Mouse (Mus musculus) forebrain, embryonic 15.5 days (tissue): ENCODE results near the gene Srebf2. TPM values are rescaled to one million over a fixed set of nuclear protein-coding genes. Genes with fewer than 3 reads are reported as not detected.
"Not testable (repeated sequence)": the region's sequence is repeated elsewhere in the genome, so short reads cannot be mapped to it uniquely, and the experiment has no call there.

Source experiments
- ATAC-seq: fragments of 200-750 bp; cut with Nextera tagmentation; replicated peaks from 2 replicates; pipeline ENCODE4 v1.8.0; 2017; ENCODE audit warnings: mild to moderate bottlenecking, moderate TSS enrichment, moderate library complexity
- H3K27ac ChIP-seq: fragments of 300-500 bp; sonication (generic); replicated peaks from 2 replicates; pipeline ENCODE4 v1.5.1; 2015; ENCODE audit warnings: mild to moderate bottlenecking, inconsistent platforms
- H3K27me3 ChIP-seq: fragments of 300-500 bp; sonication (generic); 2 replicates; pipeline ENCODE4 v1.6.1; 2015; ENCODE audit warnings: inconsistent platforms
- H3K36me3 ChIP-seq: fragments of 300-500 bp; sonication (generic); 2 replicates; pipeline ENCODE4 v1.6.1; 2015; ENCODE audit warnings: mild to moderate bottlenecking, inconsistent platforms
- H3K4me1 ChIP-seq: fragments of 300-500 bp; sonication (generic); 2 replicates; pipeline ENCODE4 v1.6.1; 2015; ENCODE audit warnings: inconsistent platforms
- H3K4me2 ChIP-seq: fragments of 300-500 bp; sonication (generic); replicated peaks from 2 replicates; pipeline ENCODE4 v1.6.1; 2015; ENCODE audit warnings: mild to moderate bottlenecking, inconsistent platforms
- H3K4me3 ChIP-seq: fragments of 300-500 bp; sonication (generic); 2 replicates; pipeline ENCODE4 v1.5.1; 2015; ENCODE audit warnings: mild to moderate bottlenecking, inconsistent platforms
- H3K9ac ChIP-seq: fragments of 300-500 bp; sonication (generic); replicated peaks from 2 replicates; pipeline ENCODE4 v1.6.1; 2015; ENCODE audit warnings: mild to moderate bottlenecking, inconsistent platforms
- H3K9me3 ChIP-seq: fragments of 300-500 bp; sonication (generic); 2 replicates; pipeline ENCODE4 v1.6.1; 2016; ENCODE audit warnings: inconsistent platforms
- WGBS: fragments of 180-500 bp; shearing (Covaris S2); methylation state at CpG from one replicate; pipeline ENCODE4 v1.1.7; 2015; ENCODE audit warnings: mixed read lengths; 5-methylcytosine and 5-hydroxymethylcytosine counted together
- polyA plus RNA-seq: library from polyadenylated mRNA; unstranded; fragments of >200 nt; fragmentation: Nextera tagmentation; extraction: Ambion mirVana; gene quantifications from 2 replicates; pipeline ENCODE4 v1.2.1, GENCODE M21; 2015

Gene Srebf2
- polyA plus RNA-seq = 223 and 225 TPM in 2 replicates

GRCm38 (mm10) chr15:82146770-82147610 lies at the start of gene Srebf2:
Gene Srebf2 (plus strand): TSS chr15:82147181.
- peak within 1 kb of the TSS; percentile 78 for H3K4me2 ChIP-seq
- ATAC-seq = peak; percentile 98
- WGBS = under 1% methylated on average over 78 of the region's 79 CpGs
- peak within 1 kb of the TSS; percentile 99 for H3K27ac ChIP-seq
- no peaks in the 10 kb centered on the region for H3K36me3 ChIP-seq
- H3K4me1 ChIP-seq = peaks cover 60% of the 10 kb centered on the region
- H3K4me3 ChIP-seq = peak within 1 kb of the TSS; percentile 66
- H3K9me3 ChIP-seq = no peaks in the 10 kb centered on the region
- H3K27me3 ChIP-seq = no peaks in the 10 kb centered on the region
- H3K9ac ChIP-seq = peak within 1 kb of the TSS; percentile 71

- no peak for ATAC-seq
- 17% methylated on average over 8 of the region's 8 CpGs for WGBS
Measured at GRCm38 (mm10) chr15:82106953-82107555, 39.9 kb upstream of the Srebf2 start.

DNA sequence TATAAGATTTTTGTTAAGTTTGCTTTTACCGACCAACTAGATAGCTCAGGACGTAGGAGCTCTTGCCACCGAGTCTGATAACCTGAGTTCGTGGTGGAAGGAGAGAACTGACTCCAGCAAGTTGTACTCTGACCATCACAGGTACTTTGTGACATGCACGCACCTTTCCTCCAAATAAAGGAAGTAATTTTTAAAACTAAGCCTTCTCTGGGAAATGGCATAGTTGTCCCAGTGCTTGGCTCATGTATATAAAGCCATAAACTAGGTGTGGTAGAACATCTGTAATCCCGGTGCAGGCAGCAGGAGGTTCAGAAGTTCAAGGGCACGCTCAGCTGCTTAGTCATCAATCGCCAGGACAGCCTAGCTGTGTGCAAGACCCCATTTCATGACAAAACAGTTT lies 26.4 kb upstream of the Srebf2 start:
- Histone ChIP-seq H3K27ac (no peak overlapping the region), H3K36me3 (no peaks in the 10 kb centered on the region), H3K9me3 (no peaks in the 10 kb centered on the region), H3K4me1 (no peaks in the 10 kb centered on the region), H3K9ac (no peak overlapping the region), H3K27me3 (no peaks in the 10 kb centered on the region), H3K4me3 (no peak overlapping the region), H3K4me2 (no peak overlapping the region)
- no peak for ATAC-seq
- whole genome bisulfite sequencing = 91% methylated on average over 8 of the region's 8 CpGs

More at GRCm38 (mm10) chr15:82106953-82107555, 39.9 kb upstream of the Srebf2 start:
- no peaks in the 10 kb centered on the region for H3K36me3 ChIP-seq
- H3K27ac ChIP-seq = no peak overlapping the region
- no peaks in the 10 kb centered on the region for H3K27me3 ChIP-seq
- no peaks in the 10 kb centered on the region for H3K9me3 ChIP-seq
- no peaks in the 10 kb centered on the region for H3K4me1 ChIP-seq
- H3K9ac ChIP-seq = no peak overlapping the region
- no peak overlapping the region for H3K4me2 ChIP-seq
- H3K4me3 ChIP-seq = no peak overlapping the region

DNA sequence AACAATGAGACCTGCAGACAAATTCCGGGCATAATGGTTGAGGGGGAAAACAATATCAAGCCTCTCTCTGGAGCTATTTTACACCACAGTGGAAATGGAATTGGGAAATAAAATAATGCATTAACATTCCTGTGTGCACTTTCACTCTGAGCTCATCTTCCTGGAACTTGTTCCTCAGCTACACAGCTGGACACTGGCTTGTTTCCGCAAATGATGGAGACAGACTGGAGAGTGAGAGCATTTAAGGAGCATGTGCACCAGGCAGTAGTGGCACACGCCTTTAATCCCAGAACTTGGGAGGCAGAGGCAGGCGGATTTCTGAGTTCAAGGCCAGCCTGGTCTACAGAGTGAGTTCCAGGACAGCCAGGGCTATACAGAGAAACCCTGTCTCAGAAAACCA lies 20.3 kb upstream of the Srebf2 start:
- H3K4me1 ChIP-seq = peaks cover 17% of the 10 kb centered on the region
- not testable (repeated sequence) for H3K36me3 ChIP-seq, H3K27me3 ChIP-seq, ATAC-seq, H3K27ac ChIP-seq, H3K4me2 ChIP-seq, H3K9ac ChIP-seq, H3K9me3 ChIP-seq, H3K4me3 ChIP-seq
- WGBS = 74% methylated on average over 4 of the region's 4 CpGs

DNA sequence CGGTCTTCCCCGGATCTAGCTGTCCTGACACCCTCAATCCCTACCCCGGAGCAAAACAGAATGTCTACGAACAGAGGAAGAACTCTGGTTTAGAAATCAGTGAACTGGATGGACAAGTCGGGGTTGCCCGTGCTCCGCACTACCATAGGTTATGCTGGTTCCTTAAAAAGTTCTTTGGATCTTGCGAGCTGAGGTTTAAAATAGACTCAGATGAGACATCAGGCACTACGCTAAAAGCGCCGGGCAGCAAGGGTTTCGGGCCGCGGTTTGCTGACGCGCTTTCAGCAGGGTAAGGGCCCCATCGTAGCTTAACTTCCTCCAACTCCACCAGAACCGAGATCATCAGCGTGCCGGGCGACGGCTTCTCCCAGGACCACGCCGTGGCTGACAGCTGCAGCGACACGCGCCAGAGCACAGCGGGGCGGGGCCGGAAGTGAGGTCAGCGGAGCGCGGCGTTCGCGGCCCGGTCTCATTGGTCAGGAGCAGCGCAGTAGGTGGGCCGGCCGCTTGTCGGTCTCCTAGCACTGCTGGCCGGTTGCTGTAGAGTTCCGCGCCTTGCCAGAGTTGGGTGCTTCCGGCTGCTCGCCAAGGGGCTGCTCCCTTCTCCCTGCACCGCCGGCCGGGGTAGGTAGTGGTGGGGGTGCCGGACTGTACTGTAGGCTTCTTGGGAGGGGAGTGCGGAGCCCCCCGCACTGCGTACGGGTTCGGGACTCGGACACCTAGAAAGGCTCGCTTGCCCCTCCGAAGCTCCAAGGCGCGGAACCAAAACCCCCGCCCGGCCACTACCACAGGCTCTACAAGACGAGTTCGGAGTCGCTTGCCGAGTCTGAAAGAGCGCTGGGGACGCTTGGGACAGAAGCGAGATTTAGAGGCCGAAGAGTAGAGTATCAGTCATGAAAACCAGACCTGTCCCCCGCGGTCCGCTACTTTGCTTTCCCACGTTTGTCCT lies 19.3 kb upstream of the Srebf2 start, which contains the start of gene Ccdc134:
Ccdc134 (plus strand) TSS at position 497 of the 949 bp plus-strand sequence.
- Histone ChIP-seq H3K27me3 (no peaks in the 10 kb centered on the region), H3K9me3 (no peaks in the 10 kb centered on the region), H3K36me3 (no peaks in the 10 kb centered on the region), H3K4me1 (peaks cover 17% of the 10 kb centered on the region), H3K4me2 (peak within 1 kb of the TSS; percentile 81), H3K27ac (peak within 1 kb of the TSS; percentile 66), H3K9ac (peak within 1 kb of the TSS; percentile 60), H3K4me3 (peak within 1 kb of the TSS; percentile 67)
- under 1% methylated on average over 72 of the region's 74 CpGs for WGBS
- ATAC-seq = peak; percentile 99

DNA sequence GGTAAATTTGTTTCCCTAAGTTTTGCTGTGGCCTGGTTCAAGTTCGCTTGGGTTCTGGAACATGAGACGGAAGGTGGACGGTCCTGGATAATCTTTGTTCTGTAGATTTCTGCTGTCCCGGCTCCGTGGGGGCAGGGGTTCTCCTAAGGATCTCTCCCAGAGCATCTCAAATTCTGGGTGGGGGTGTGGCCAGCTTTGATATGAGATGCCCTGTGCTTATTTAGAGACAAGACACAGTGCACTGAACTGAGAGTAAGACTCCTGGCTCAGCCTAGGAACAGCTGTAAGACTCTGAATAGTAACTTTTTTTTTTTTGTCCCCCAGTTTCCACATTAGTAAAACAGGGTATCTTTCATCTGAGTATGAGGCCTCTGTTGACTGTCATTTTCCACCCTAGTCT lies 18.6 kb upstream of the Srebf2 start:
- Histone ChIP-seq H3K4me2 (peak overlapping the region; percentile 81), H3K4me3 (peak overlapping the region; percentile 67), H3K4me1 (peaks cover 17% of the 10 kb centered on the region), H3K9ac (peak overlapping the region; percentile 60), H3K27me3 (no peaks in the 10 kb centered on the region), H3K27ac (no peak overlapping the region), H3K36me3 (no peaks in the 10 kb centered on the region), H3K9me3 (no peaks in the 10 kb centered on the region)
- no peak for ATAC-seq
- 5% methylated on average over 5 of the region's 5 CpGs for WGBS

DNA sequence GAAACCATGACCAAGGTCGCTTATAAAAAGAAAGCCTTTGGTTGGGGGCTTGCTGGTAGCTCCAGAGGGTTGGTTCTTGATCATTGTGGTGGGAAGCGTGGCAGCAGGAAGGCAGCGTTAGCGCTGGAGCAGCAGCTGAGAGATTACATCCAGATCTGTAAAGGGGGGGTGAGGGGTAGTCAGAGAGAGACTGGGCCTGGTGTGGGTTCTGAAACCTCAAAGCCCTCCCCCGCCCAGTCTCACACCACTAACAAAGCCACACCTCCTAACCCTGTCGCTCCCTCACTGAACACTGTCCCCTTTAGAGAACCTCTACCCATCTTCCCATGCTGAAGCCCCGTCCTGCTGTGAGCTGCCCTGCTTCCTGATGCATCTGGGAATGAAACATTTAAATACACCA lies 16.4 kb upstream of the Srebf2 start:
- Histone ChIP-seq H3K27ac (no peak overlapping the region), H3K4me3 (no peak overlapping the region), H3K9ac (no peak overlapping the region), H3K9me3 (no peaks in the 10 kb centered on the region), H3K27me3 (no peaks in the 10 kb centered on the region), H3K4me2 (no peak overlapping the region), H3K4me1 (peaks cover 17% of the 10 kb centered on the region), H3K36me3 (no peaks in the 10 kb centered on the region)
- no peak for ATAC-seq
- 76% methylated on average over 7 of the region's 7 CpGs for WGBS

DNA sequence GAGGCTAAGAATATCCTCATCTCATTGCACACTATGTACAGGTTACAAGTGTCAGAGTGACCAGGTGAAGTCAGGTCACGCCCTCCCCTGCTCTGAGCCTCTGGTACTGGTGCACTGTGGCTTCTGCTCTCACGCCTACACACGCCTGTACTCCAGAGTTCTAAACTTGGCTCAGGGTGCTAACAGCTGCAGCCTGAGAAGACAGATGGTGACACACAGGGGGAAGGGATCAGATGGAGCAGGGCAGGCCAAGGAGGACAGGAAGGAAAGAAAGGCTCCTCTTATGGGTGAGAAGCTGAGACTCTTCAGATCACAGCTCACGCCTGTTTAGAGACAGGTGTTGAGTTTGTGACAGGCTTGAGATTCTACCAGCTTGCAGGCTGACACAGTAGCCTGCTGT lies 11.6 kb upstream of the Srebf2 start:
- Histone ChIP-seq H3K36me3 (no peaks in the 10 kb centered on the region), H3K27ac (no peak overlapping the region), H3K9ac (no peak overlapping the region), H3K9me3 (no peaks in the 10 kb centered on the region), H3K27me3 (no peaks in the 10 kb centered on the region), H3K4me3 (no peak overlapping the region), H3K4me2 (no peak overlapping the region), H3K4me1 (no peaks in the 10 kb centered on the region)
- ATAC-seq = no peak
- WGBS = 79% methylated on average over 4 of the region's 4 CpGs

DNA sequence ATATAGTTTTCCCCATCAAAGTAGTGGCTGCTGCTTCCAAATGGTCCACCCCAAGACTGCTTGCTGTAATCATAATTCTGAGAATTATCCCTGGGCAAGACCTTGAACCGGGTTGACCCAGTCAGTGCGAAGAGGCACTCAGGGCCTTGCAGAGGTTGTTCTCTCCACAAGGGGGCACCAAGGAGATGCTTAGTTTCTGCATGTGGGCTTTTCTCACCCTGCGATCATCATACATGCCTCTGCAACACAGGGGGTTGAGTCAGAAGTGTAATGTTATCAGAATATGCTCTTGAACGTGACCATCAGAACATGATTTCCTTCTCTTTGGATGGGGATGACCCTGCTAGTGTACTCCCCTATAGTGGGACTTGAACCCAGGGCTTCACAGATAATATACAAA lies 8.4 kb upstream of the Srebf2 start:
- H3K4me3 ChIP-seq = no peak overlapping the region
- no peak overlapping the region for H3K9ac ChIP-seq
- no peaks in the 10 kb centered on the region for H3K9me3 ChIP-seq
- no peak overlapping the region for H3K27ac ChIP-seq
- peaks cover 4% of the 10 kb centered on the region; the same call in 1 of the 2 replicates for H3K36me3 ChIP-seq
- WGBS = 53% methylated on average over 4 of the region's 4 CpGs
- H3K27me3 ChIP-seq = no peaks in the 10 kb centered on the region
- no peak overlapping the region for H3K4me2 ChIP-seq
- 0 out of 2 replicates have a peak, but pooled peaks have one; percentile 48 for ATAC-seq
- 0 out of 2 replicates have a peak, but pooled peaks cover 1% of the 10 kb centered on the region for H3K4me1 ChIP-seq

GRCm38 (mm10) chr15:82139196-82139595 lies 7.8 kb upstream of the Srebf2 start:
- H3K4me2 ChIP-seq = no peak overlapping the region
- no peaks in the 10 kb centered on the region for H3K9me3 ChIP-seq
- H3K4me3 ChIP-seq = no peak overlapping the region
- H3K27ac ChIP-seq = no peak overlapping the region
- no peaks in the 10 kb centered on the region for H3K27me3 ChIP-seq
- peaks cover 8% of the 10 kb centered on the region for H3K4me1 ChIP-seq
- WGBS = 89% methylated on average over 8 of the region's 8 CpGs
- peaks cover 4% of the 10 kb centered on the region; the same call in 1 of the 2 replicates for H3K36me3 ChIP-seq
- ATAC-seq = no peak
- H3K9ac ChIP-seq = no peak overlapping the region

- Histone ChIP-seq H3K9me3 (no peaks in the 10 kb centered on the region), H3K9ac (no peak overlapping the region), H3K27ac (no peak overlapping the region), H3K36me3 (peaks cover 4% of the 10 kb centered on the region; the same call in 1 of the 2 replicates), H3K4me1 (peaks cover 12% of the 10 kb centered on the region), H3K4me3 (no peak overlapping the region), H3K27me3 (no peaks in the 10 kb centered on the region), H3K4me2 (no peak overlapping the region)
- WGBS = 88% methylated on average over 3 of the region's 3 CpGs
- ATAC-seq = no peak
Measured at GRCm38 (mm10) chr15:82140355-82140754, 6.6 kb upstream of the Srebf2 start.
